Mouse (Mus musculus) small intestine, adult 10 weeks (tissue): Measurements from ENCODE around the gene Rest. TPM values are rescaled to one million over a fixed set of nuclear protein-coding genes. Genes with fewer than 3 reads are reported as not detected.

Experiments
- polyA plus RNA-seq: library from polyadenylated mRNA; stranded (reverse); fragments of 350-450 nt; fragmentation: Illumina TruSeq; extraction: RNeasy Lipid Tissue Mini Kit (QIAGEN cat#74804); gene quantifications from one replicate; pipeline ENCODE4 v1.2.3, GENCODE M21; 2014; ENCODE audit warnings: low replicate concordance

Gene Rest
- 11.0 TPM for polyA plus RNA-seq

GRCm38 (mm10) chr5:77265081-77265670 lies at the start of gene Rest:
Rest (plus strand) TSS chr5:77265491.

GRCm38 (mm10) chr5:77309924-77310772 lies 44.9 kb downstream of the Rest start, which contains the start of the genes Noa1 and Polr2b:
Noa1 (minus strand) TSS chr5:77310084.
Polr2b (plus strand) TSS chr5:77310147.

Other genes starting within 250 kb of the Rest start
- gene Thegl, start 249.5 kb upstream of the Rest start, polyA plus RNA-seq, result not detected
- 31.8 TPM for gene Hopx, start 150.4 kb upstream of the Rest start, polyA plus RNA-seq
- gene Spink2, start 54.0 kb upstream of the Rest start, polyA plus RNA-seq, result not detected
- gene Noa1, start 44.6 kb downstream of the Rest start, polyA plus RNA-seq, result 9.1 TPM
- 37.2 TPM for gene Polr2b, start 44.7 kb downstream of the Rest start, polyA plus RNA-seq
- 102 TPM for gene Igfbp7, start 142.6 kb downstream of the Rest start, polyA plus RNA-seq